Mouse (Mus musculus): Measurements from ENCODE around the gene Egln2.

Gene Egln2

GRCm38 (mm10) chr7:27166614-27167474 lies at the start of gene Egln2:
Egln2 (minus strand) TSS chr7:27166802.
- DNase-seq (ENCODE audit: low read depth, low spot score) = peak; percentile 98

- DNase-seq (ENCODE audit: low read depth, low spot score) = no peak
Observed at GRCm38 (mm10) chr7:27212626-27213025, 46.0 kb upstream of the Egln2 start.

- DNase-seq (ENCODE audit: low read depth, low spot score) = no peak
Observed at GRCm38 (mm10) chr7:27203730-27204449, 37.3 kb upstream of the Egln2 start.

- no peak for DNase-seq (ENCODE audit: low read depth, low spot score)
Observed at GRCm38 (mm10) chr7:27198779-27199178, 32.2 kb upstream of the Egln2 start.

- no peak for DNase-seq (ENCODE audit: low read depth, low spot score)
Observed at GRCm38 (mm10) chr7:27198355-27198754, 31.8 kb upstream of the Egln2 start.

- DNase-seq (ENCODE audit: low read depth, low spot score) = no peak
Observed at GRCm38 (mm10) chr7:27197634-27198033, 31.0 kb upstream of the Egln2 start.

- peak; percentile 12 for DNase-seq (ENCODE audit: low read depth, low spot score)
Observed at GRCm38 (mm10) chr7:27197136-27197535, 30.5 kb upstream of the Egln2 start.

- peak; percentile 99 for DNase-seq (ENCODE audit: low read depth, low spot score)
Observed at GRCm38 (mm10) chr7:27195681-27196611, 29.3 kb upstream of the Egln2 start, which contains the start of the genes BC024978 and Snrpa. BC024978 (plus strand) TSS chr7:27195781. Snrpa (minus strand) TSS chr7:27196271.

- no peak for DNase-seq (ENCODE audit: low read depth, low spot score)
Observed at GRCm38 (mm10) chr7:27193731-27194130, 27.1 kb upstream of the Egln2 start.

- no peak for DNase-seq (ENCODE audit: low read depth, low spot score)
Observed at GRCm38 (mm10) chr7:27192434-27192833, 25.8 kb upstream of the Egln2 start.

- DNase-seq (ENCODE audit: low read depth, low spot score) = peak; percentile 31
Observed at GRCm38 (mm10) chr7:27189271-27189931, 22.8 kb upstream of the Egln2 start.

GRCm38 (mm10) chr7:27185986-27186385 lies 19.4 kb upstream of the Egln2 start:
- no peak for DNase-seq (ENCODE audit: low read depth, low spot score)

GRCm38 (mm10) chr7:27184964-27185363 lies 18.4 kb upstream of the Egln2 start:
- DNase-seq (ENCODE audit: low read depth, low spot score) = peak; percentile 76

GRCm38 (mm10) chr7:27182498-27182897 lies 15.9 kb upstream of the Egln2 start:
- no peak for DNase-seq (ENCODE audit: low read depth, low spot score)

GRCm38 (mm10) chr7:27180837-27181695 lies 14.5 kb upstream of the Egln2 start, which contains the start of the genes Gm21983 and Mia:
Gm21983 (minus strand) TSS chr7:27181086.
Mia (minus strand) TSS chr7:27181157.
- no peak for DNase-seq (ENCODE audit: low read depth, low spot score)

GRCm38 (mm10) chr7:27180036-27180435 lies 13.4 kb upstream of the Egln2 start:
- no peak for DNase-seq (ENCODE audit: low read depth, low spot score)

GRCm38 (mm10) chr7:27179217-27179918 lies 12.8 kb upstream of the Egln2 start:
- DNase-seq (ENCODE audit: low read depth, low spot score) = peak; percentile 23

- peak; percentile 100 for DNase-seq (ENCODE audit: low read depth, low spot score)
Observed at GRCm38 (mm10) chr7:27178324-27179216, 12.0 kb upstream of the Egln2 start, which contains the start of gene Rab4b. Rab4b (minus strand) TSS chr7:27178896.
